Mouse (Mus musculus): ENCODE measurements at regions not wholly inside any gene's neighbourhood (a gene's known extent, or its start where the extent isn't known, plus 50 kb on each side); places are given as distances from the start of the nearest gene placed in this dataset.

GRCm38 (mm10) chr9:30810290-30810689 lies 112.0 kb downstream of the Adamts15 start:
- DNase-seq (ENCODE audit: low spot score): no peak
- Histone ChIP-seq H3K9ac (ENCODE audit: low read depth, low read length) (no peak overlapping the region), H3K4me1 (replicated peaks; ENCODE audit: insufficient read depth, low read length) (no peaks in the 10 kb centered on the region), H3K4me2 (ENCODE audit: low read length) (no peak overlapping the region), H3K4me3 (replicated peaks; ENCODE audit: low read depth, low read length) (no peak overlapping the region), H3K27me3 (ENCODE audit: insufficient read depth, low read length) (no peaks in the 10 kb centered on the region), H3K9me3 (replicated peaks; ENCODE audit: low read length) (no peaks in the 10 kb centered on the region), H3K36me3 (ENCODE audit: insufficient read depth, low read length) (no peaks in the 10 kb centered on the region), H3K27ac (no peak overlapping the region)
- 47% methylated on average over 4 of the region's 4 CpGs for WGBS
- ATAC-seq (replicated peaks; ENCODE audit: low FRiP score, low read depth): no peak
- TF ChIP-seq CTCF (IDR thresholded peaks at IDR 0.05; ENCODE audit: low read depth): no peak

DNA sequence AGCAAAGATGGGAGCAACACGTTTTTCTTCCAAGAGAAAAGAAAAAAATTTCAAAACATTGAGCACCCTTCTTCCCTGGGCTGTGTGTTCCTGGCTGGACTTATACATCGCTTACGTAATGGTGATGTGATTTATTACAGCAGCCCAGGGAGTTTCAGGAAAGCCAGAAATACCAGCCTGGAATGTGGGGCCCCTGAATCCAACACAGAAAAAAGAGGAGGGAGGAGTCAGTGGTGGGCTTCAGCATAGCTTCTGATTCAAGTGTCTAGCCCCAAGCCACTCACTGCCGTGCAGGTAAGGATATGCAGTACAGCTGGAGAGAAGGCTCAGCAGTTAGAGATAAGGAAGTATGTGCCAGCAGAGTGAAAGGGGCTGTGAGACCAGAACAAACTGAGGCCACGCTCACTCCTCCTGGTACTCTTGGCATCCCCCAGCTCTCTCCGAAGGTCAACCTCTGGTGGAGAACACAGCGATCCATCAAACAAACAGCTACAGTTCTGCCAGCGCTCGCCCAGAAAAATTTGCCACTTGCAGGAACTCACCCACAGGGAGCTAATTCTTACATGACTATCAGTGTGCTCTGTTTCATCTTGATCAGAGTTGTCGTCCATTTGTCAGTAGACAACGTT lies 113.3 kb downstream of the Adamts15 start:
- 18% methylated on average over 11 of the region's 11 CpGs for WGBS

GRCm38 (mm10) chr9:30803755-30804532 lies 118.3 kb downstream of the Adamts15 start:
- no peak overlapping the region for H3K27ac ChIP-seq
- no peak for DNase-seq (ENCODE audit: low spot score)
- H3K4me1 ChIP-seq (replicated peaks; ENCODE audit: insufficient read depth, low read length): no peaks in the 10 kb centered on the region
- H3K36me3 ChIP-seq (ENCODE audit: insufficient read depth, low read length): no peaks in the 10 kb centered on the region
- H3K4me2 ChIP-seq (ENCODE audit: low read length): no peak overlapping the region
- H3K9ac ChIP-seq (ENCODE audit: low read depth, low read length): no peak overlapping the region
- no peaks in the 10 kb centered on the region for H3K9me3 ChIP-seq (replicated peaks; ENCODE audit: low read length)
- WGBS: 81% methylated on average over 10 of the region's 10 CpGs
- TF ChIP-seq CTCF (IDR thresholded peaks at IDR 0.05; ENCODE audit: low read depth): no peak
- no peak overlapping the region for H3K4me3 ChIP-seq (replicated peaks; ENCODE audit: low read depth, low read length)
- ATAC-seq (replicated peaks; ENCODE audit: low FRiP score, low read depth): no peak
- no peaks in the 10 kb centered on the region for H3K27me3 ChIP-seq (ENCODE audit: insufficient read depth, low read length)

More for the DNA sequence above, 113.3 kb downstream of the Adamts15 start:
- no peak for TF ChIP-seq CTCF (IDR thresholded peaks at IDR 0.05; ENCODE audit: low read depth)
- H3K4me3 ChIP-seq (replicated peaks; ENCODE audit: low read depth, low read length): no peak overlapping the region
- DNase-seq (ENCODE audit: low spot score) (peak; percentile 65), ATAC-seq (replicated peaks; ENCODE audit: low FRiP score, low read depth) (no peak)
- H3K4me1 ChIP-seq (replicated peaks; ENCODE audit: insufficient read depth, low read length): no peaks in the 10 kb centered on the region
- no peaks in the 10 kb centered on the region for H3K27me3 ChIP-seq (ENCODE audit: insufficient read depth, low read length)
- H3K9ac ChIP-seq (ENCODE audit: low read depth, low read length): no peak overlapping the region
- no peak overlapping the region for H3K4me2 ChIP-seq (ENCODE audit: low read length)
- H3K36me3 ChIP-seq (ENCODE audit: insufficient read depth, low read length): no peaks in the 10 kb centered on the region
- no peaks in the 10 kb centered on the region for H3K9me3 ChIP-seq (replicated peaks; ENCODE audit: low read length)
- H3K27ac ChIP-seq: no peak overlapping the region

DNA sequence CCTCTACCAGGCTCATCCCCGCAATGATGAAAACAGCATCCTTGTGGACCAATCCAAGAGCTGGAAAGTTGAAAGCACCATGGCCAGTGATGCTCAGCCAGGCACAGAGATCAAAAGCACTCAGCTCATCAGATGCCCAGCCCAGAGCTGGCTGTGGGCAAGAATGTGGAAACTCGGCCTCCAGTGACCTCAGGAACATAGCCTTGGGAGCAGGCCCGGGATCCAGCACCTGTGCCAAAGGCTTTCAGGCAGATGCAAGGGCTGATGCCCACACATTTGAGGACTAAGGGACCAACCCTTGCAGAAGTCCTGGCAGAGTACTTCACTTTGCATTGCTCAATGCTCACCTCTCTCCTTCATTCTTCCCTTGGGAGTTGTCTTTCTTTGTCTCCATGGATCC lies 119.4 kb downstream of the Adamts15 start:
- Histone ChIP-seq H3K4me3 (replicated peaks; ENCODE audit: low read depth, low read length) (no peak overlapping the region), H3K36me3 (ENCODE audit: insufficient read depth, low read length) (no peaks in the 10 kb centered on the region), H3K9ac (ENCODE audit: low read depth, low read length) (no peak overlapping the region), H3K27me3 (ENCODE audit: insufficient read depth, low read length) (no peaks in the 10 kb centered on the region), H3K4me2 (ENCODE audit: low read length) (no peak overlapping the region), H3K9me3 (replicated peaks; ENCODE audit: low read length) (no peaks in the 10 kb centered on the region), H3K27ac (no peak overlapping the region), H3K4me1 (replicated peaks; ENCODE audit: insufficient read depth, low read length) (no peaks in the 10 kb centered on the region)
- TF ChIP-seq CTCF (IDR thresholded peaks at IDR 0.05; ENCODE audit: low read depth): no peak
- WGBS: 69% methylated on average over 3 of the region's 3 CpGs
- ATAC-seq (replicated peaks; ENCODE audit: low FRiP score, low read depth) (no peak), DNase-seq (ENCODE audit: low spot score) (no peak)

GRCm38 (mm10) chr9:30794701-30795407 lies 127.4 kb downstream of the Adamts15 start:
- ATAC-seq (replicated peaks; ENCODE audit: low FRiP score, low read depth): no peak
- no peak overlapping the region for H3K4me2 ChIP-seq (ENCODE audit: low read length)
- H3K4me1 ChIP-seq (replicated peaks; ENCODE audit: insufficient read depth, low read length): no peaks in the 10 kb centered on the region
- no peak overlapping the region for H3K4me3 ChIP-seq (replicated peaks; ENCODE audit: low read depth, low read length)
- 75% methylated on average over 3 of the region's 3 CpGs for WGBS
- no peaks in the 10 kb centered on the region for H3K36me3 ChIP-seq (ENCODE audit: insufficient read depth, low read length)
- no peak overlapping the region for H3K9ac ChIP-seq (ENCODE audit: low read depth, low read length)
- no peaks in the 10 kb centered on the region for H3K9me3 ChIP-seq (replicated peaks; ENCODE audit: low read length)
- DNase-seq (ENCODE audit: low spot score): no peak
- H3K27ac ChIP-seq: no peak overlapping the region
- H3K27me3 ChIP-seq (ENCODE audit: insufficient read depth, low read length): no peaks in the 10 kb centered on the region
- TF ChIP-seq CTCF (IDR thresholded peaks at IDR 0.05; ENCODE audit: low read depth): no peak

- Histone ChIP-seq H3K9ac (ENCODE audit: low read depth, low read length) (no peak overlapping the region), H3K36me3 (ENCODE audit: insufficient read depth, low read length) (no peaks in the 10 kb centered on the region), H3K27me3 (ENCODE audit: insufficient read depth, low read length) (no peaks in the 10 kb centered on the region), H3K27ac (no peak overlapping the region), H3K9me3 (replicated peaks; ENCODE audit: low read length) (no peaks in the 10 kb centered on the region), H3K4me3 (replicated peaks; ENCODE audit: low read depth, low read length) (no peak overlapping the region), H3K4me1 (replicated peaks; ENCODE audit: insufficient read depth, low read length) (no peaks in the 10 kb centered on the region), H3K4me2 (ENCODE audit: low read length) (no peak overlapping the region)
- DNase-seq (ENCODE audit: low spot score) (no peak), ATAC-seq (replicated peaks; ENCODE audit: low FRiP score, low read depth) (no peak)
- TF ChIP-seq CTCF (IDR thresholded peaks at IDR 0.05; ENCODE audit: low read depth): no peak
- 85% methylated on average over 2 of the region's 2 CpGs for WGBS
Measured at GRCm38 (mm10) chr9:30781221-30781620, 141.0 kb downstream of the Adamts15 start.
